Mouse (Mus musculus) ES-Bruce4 (cell line): ENCODE data around the gene Smim1. TPM values are rescaled to one million over a fixed set of nuclear protein-coding genes. Genes with fewer than 3 reads are reported as not detected.

Experiments
- H3K27ac ChIP-seq: 2 replicates; pipeline ENCODE4 v1.5.1; 2012; ENCODE audit warnings: low read length, inconsistent platforms; ENCODE audit not compliant: insufficient read depth
- H3K27me3 ChIP-seq: 2 replicates; pipeline ENCODE4 v1.6.1; 2012; ENCODE audit warnings: mild to moderate bottlenecking, low read length, inconsistent platforms; ENCODE audit not compliant: control insufficient read depth, poor library complexity, insufficient read depth, severe bottlenecking
- H3K36me3 ChIP-seq: 2 replicates; pipeline ENCODE4 v1.6.1; 2012; ENCODE audit warnings: inconsistent platforms, mild to moderate bottlenecking, low read length, moderate library complexity; ENCODE audit not compliant: control insufficient read depth, poor library complexity, insufficient read depth, severe bottlenecking
- H3K4me1 ChIP-seq: one replicate; pipeline ENCODE4 v1.8.1; 2011; ENCODE audit warnings: low read length; ENCODE audit not compliant: control insufficient read depth, insufficient read depth
- H3K4me3 ChIP-seq: 2 replicates; pipeline ENCODE4 v1.5.1; 2011; ENCODE audit warnings: low read depth, mild to moderate bottlenecking, low read length
- H3K9ac ChIP-seq: 2 replicates; pipeline ENCODE4 v1.6.1; 2012; ENCODE audit warnings: low read depth, mild to moderate bottlenecking, inconsistent platforms; ENCODE audit not compliant: poor library complexity, severe bottlenecking
- H3K9me3 ChIP-seq: replicated peaks from 2 replicates; pipeline ENCODE4 v1.6.1; 2012; ENCODE audit warnings: mild to moderate bottlenecking, low read length, inconsistent platforms; ENCODE audit not compliant: control insufficient read depth, poor library complexity, insufficient read depth, severe bottlenecking
- CTCF ChIP-seq: IDR thresholded peaks from one replicate; pipeline ENCODE4 v1.8.1; 2011; ENCODE audit warnings: low read depth, low read length
- EP300 ChIP-seq: IDR thresholded peaks from 2 replicates; pipeline ENCODE4 v1.6.1; 2011; ENCODE audit warnings: low read depth, low read length; ENCODE audit not compliant: insufficient read depth
- POLR2A ChIP-seq: IDR thresholded peaks from one replicate; pipeline ENCODE4 v1.8.1; 2011; ENCODE audit warnings: low read length; ENCODE audit not compliant: insufficient read depth
- polyA plus RNA-seq: library from polyadenylated mRNA; stranded (reverse); fragments of >200 nt; gene quantifications from 2 replicates; pipeline ENCODE4 v1.2.4, GENCODE M21; 2011; ENCODE audit warnings: low read depth; ENCODE audit not compliant: missing spikeins, insufficient read depth, insufficient read length

Smim1 gene
- polyA plus RNA-seq, 1 experiment = 15.8 TPM

- TF ChIP-seq CTCF = no peak
- no peak for TF ChIP-seq POLR2A
- TF ChIP-seq EP300 = no peak
- Histone ChIP-seq H3K9me3 (no peaks in the 10 kb centered on the region), H3K4me1 (no peaks in the 10 kb centered on the region), H3K9ac (no peak overlapping the region), H3K27ac (no peak overlapping the region), H3K36me3 (no peaks in the 10 kb centered on the region), H3K4me3 (no peak overlapping the region), H3K27me3 (no peaks in the 10 kb centered on the region)
Observed at GRCm38 (mm10) chr4:154056661-154057060, 30.6 kb upstream of the Smim1 start.

- no peaks in the 10 kb centered on the region for H3K27me3 ChIP-seq
- no peaks in the 10 kb centered on the region for H3K4me1 ChIP-seq
- H3K36me3 ChIP-seq = no peaks in the 10 kb centered on the region
- H3K4me3 ChIP-seq = no peak overlapping the region
- H3K9me3 ChIP-seq = no peaks in the 10 kb centered on the region
- H3K27ac ChIP-seq = no peak overlapping the region
- H3K9ac ChIP-seq = no peak overlapping the region
- no peak for TF ChIP-seq CTCF
- TF ChIP-seq EP300 = no peak
- no peak for TF ChIP-seq POLR2A
Observed at GRCm38 (mm10) chr4:154056046-154056445, 30.0 kb upstream of the Smim1 start.

DNA sequence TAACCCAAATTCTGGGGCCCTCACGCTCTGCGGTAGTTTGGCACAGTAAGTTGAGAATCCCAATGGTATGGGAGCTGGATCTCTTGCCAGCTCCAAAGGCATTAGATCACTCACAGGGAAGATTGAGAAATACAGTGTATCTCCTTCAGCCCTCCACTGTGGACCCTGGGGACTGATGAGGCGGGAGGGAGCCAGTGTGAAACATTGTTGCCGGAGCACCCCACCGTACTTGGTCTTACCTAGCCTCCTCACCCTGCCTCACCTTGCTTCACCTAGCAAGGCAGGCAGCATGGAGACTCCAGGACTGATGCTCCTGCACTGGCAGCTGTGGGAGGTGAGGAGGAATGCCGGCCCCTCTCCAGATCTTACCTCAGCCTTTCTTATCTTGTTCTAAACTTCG, 29.5 kb upstream of the Smim1 start:
- Histone ChIP-seq H3K9me3 (no peaks in the 10 kb centered on the region), H3K27me3 (no peaks in the 10 kb centered on the region), H3K9ac (no peak overlapping the region), H3K27ac (no peak overlapping the region), H3K4me3 (no peak overlapping the region), H3K36me3 (no peaks in the 10 kb centered on the region), H3K4me1 (no peaks in the 10 kb centered on the region)
- no peak for TF ChIP-seq CTCF
- no peak for TF ChIP-seq EP300
- TF ChIP-seq POLR2A = no peak

GRCm38 (mm10) chr4:154053065-154053464, 27.0 kb upstream of the Smim1 start:
- TF ChIP-seq EP300 (no peak), CTCF (peak; percentile 76), POLR2A (no peak)
- H3K4me3 ChIP-seq = no peak overlapping the region
- no peak overlapping the region for H3K9ac ChIP-seq
- H3K27me3 ChIP-seq = no peaks in the 10 kb centered on the region
- no peaks in the 10 kb centered on the region for H3K36me3 ChIP-seq
- no peaks in the 10 kb centered on the region for H3K4me1 ChIP-seq
- no peak overlapping the region for H3K27ac ChIP-seq
- H3K9me3 ChIP-seq = no peaks in the 10 kb centered on the region

- Histone ChIP-seq H3K27me3 (no peaks in the 10 kb centered on the region), H3K9me3 (no peaks in the 10 kb centered on the region), H3K27ac (no peak overlapping the region), H3K36me3 (no peaks in the 10 kb centered on the region), H3K4me1 (no peaks in the 10 kb centered on the region), H3K9ac (no peak overlapping the region), H3K4me3 (no peak overlapping the region)
- no peak for TF ChIP-seq CTCF
- TF ChIP-seq EP300 = no peak
- TF ChIP-seq POLR2A = no peak
Observed at GRCm38 (mm10) chr4:154051401-154051800, 25.4 kb upstream of the Smim1 start.

DNA sequence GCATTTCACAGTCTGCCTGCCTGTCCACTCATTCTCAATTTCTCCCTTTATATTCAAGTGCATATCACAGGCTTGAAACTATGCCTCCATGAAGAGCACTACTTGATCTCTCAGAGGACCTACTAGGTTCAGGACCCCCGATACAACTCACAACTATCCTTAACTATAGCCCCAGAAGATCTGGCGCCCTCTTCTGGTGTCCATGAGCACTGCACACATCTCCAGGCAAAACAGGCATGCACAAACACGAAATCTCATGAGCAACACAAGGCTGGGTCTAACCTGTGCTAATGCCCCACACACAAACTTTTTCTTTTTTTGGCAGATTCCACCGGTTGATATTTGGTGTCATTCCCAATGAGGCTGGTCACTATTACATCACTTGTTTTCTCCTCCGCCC, 19.8 kb upstream of the Smim1 start:
- H3K9me3 ChIP-seq = no peaks in the 10 kb centered on the region
- H3K27ac ChIP-seq = no peak overlapping the region
- H3K27me3 ChIP-seq = no peaks in the 10 kb centered on the region
- H3K9ac ChIP-seq = no peak overlapping the region
- no peak overlapping the region for H3K4me3 ChIP-seq
- TF ChIP-seq CTCF = peak; percentile 37
- no peak for TF ChIP-seq EP300
- no peak for TF ChIP-seq POLR2A
- no peaks in the 10 kb centered on the region for H3K4me1 ChIP-seq
- H3K36me3 ChIP-seq = no peaks in the 10 kb centered on the region

GRCm38 (mm10) chr4:154042577-154042976, 16.5 kb upstream of the Smim1 start, which contains the start of gene Ccdc27:
Ccdc27 (minus strand) TSS chr4:154042677.
- Histone ChIP-seq H3K36me3 (no peaks in the 10 kb centered on the region), H3K4me3 (no peak within 1 kb of the TSS), H3K27me3 (no peaks in the 10 kb centered on the region), H3K9me3 (no peaks in the 10 kb centered on the region), H3K9ac (no peak within 1 kb of the TSS), H3K4me1 (no peaks in the 10 kb centered on the region), H3K27ac (no peak within 1 kb of the TSS)
- TF ChIP-seq EP300 (no peak), CTCF (no peak), POLR2A (no peak)
